ENCODE assay signal across 13 mouse cellular contexts in the genomic region with DNA sequence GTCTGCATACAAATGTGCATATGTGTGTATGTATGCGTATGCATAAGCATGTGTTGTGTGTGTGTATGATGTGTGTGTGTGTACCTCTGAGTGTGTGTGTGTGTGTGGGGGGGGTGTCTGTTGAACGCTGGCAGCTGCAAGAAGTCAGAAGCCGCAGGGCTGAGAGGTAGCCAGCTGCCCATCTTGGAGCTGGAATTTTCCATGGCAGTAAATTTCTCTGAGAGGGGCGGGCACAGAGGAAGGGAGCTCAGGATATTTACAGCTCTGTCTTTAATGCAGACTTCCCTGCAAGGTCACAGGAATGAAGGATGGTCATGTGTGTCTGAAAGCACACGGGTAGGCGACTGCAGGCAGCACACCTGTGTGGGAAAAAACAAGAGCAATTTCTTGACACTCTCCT. TPM values are rescaled to one million over a fixed set of nuclear protein-coding genes. Genes with fewer than 3 reads are reported as not detected.
DNase-seq lines count a peak whose midpoint lies in the region; ATAC-seq and TF ChIP-seq lines count a peak whose summit lies in the region.
"Had no signal": no experiment of that assay in that cellular context is flagged by ENCODE, and none has a peak within 500 bp of the region (broad histone marks: within the 10 kb centered on the region; RNA-seq: fewer than 3 reads in every experiment).

No protein-coding gene starts in this region.

- no peak for TF ChIP-seq POLR2A in myocyte (IDR thresholded peaks at IDR 0.05; ENCODE audit: insufficient read length, low read depth)

- H3K36me3 ChIP-seq in forebrain, embryonic 15.5 days = no peaks in the 10 kb centered on the region
- H3K36me3 ChIP-seq in forebrain, embryonic 10.5 days (replicated peaks) = no peaks in the 10 kb centered on the region
- no peaks in the 10 kb centered on the region for H3K36me3 ChIP-seq in hindbrain, embryonic 16.5 days (ENCODE audit: control insufficient read depth, insufficient read depth, low read length)
- no peaks in the 10 kb centered on the region for H3K36me3 ChIP-seq in kidney, postnatal 0 days (ENCODE audit: insufficient read depth, low read length)
- H3K36me3 ChIP-seq in myocyte (ENCODE audit: control insufficient read depth, insufficient read depth) = no peaks in the 10 kb centered on the region
- H3K36me3 ChIP-seq: liver, embryonic 12.5 days had no signal

- no peaks in the 10 kb centered on the region for H3K27me3 ChIP-seq in forebrain, embryonic 15.5 days
- peaks cover 54% of the 10 kb centered on the region for H3K27me3 ChIP-seq in forebrain, embryonic 10.5 days (ENCODE audit: poor library complexity, severe bottlenecking)
- no peaks in the 10 kb centered on the region for H3K27me3 ChIP-seq in hindbrain, embryonic 16.5 days (replicated peaks; ENCODE audit: control insufficient read depth, insufficient read depth, low read length)
- no peaks in the 10 kb centered on the region for H3K27me3 ChIP-seq in kidney, postnatal 0 days (ENCODE audit: insufficient read depth, low read length)
- H3K27me3 ChIP-seq in myocyte (ENCODE audit: control insufficient read depth, insufficient read depth, insufficient read length) = no peaks in the 10 kb centered on the region

- H3K79me2 ChIP-seq in myocyte (ENCODE audit: control insufficient read depth, insufficient read depth) = no peaks in the 10 kb centered on the region

- DNase-seq in forebrain, embryonic 10.5 days (ENCODE audit: extremely low spot score, low spot score) = no peak
- DNase-seq in kidney, postnatal 0 days (ENCODE audit: low spot score) = peak; percentile 65
- no peak for DNase-seq in thymus, postnatal 36 days
- no peak for DNase-seq in right cerebral cortex, adult 18-20 months
- DNase-seq: lung, postnatal 14 days; thymus, postnatal 14 days had no signal

- WGBS in forebrain, embryonic 15.5 days = 71% methylated on average over 6 of the region's 6 CpGs
- WGBS in forebrain, embryonic 10.5 days = 72% methylated on average over 6 of the region's 6 CpGs
- 49% methylated on average over 6 of the region's 6 CpGs for WGBS in hindbrain, embryonic 16.5 days
- WGBS in kidney, postnatal 0 days = 19% methylated on average over 6 of the region's 6 CpGs

- H3K4me3 ChIP-seq in forebrain, embryonic 15.5 days = no peak overlapping the region
- no peak overlapping the region for H3K4me3 ChIP-seq in forebrain, embryonic 10.5 days
- no peak overlapping the region for H3K4me3 ChIP-seq in hindbrain, embryonic 16.5 days (ENCODE audit: low read length)
- no peak overlapping the region for H3K4me3 ChIP-seq in kidney, postnatal 0 days (replicated peaks; ENCODE audit: low read depth, low read length)
- H3K4me3 ChIP-seq in myocyte = no peak overlapping the region
- H3K4me3 ChIP-seq: liver, embryonic 12.5 days had no signal

- H3ac ChIP-seq in myocyte (ENCODE audit: control insufficient read depth, insufficient read length) = no peak overlapping the region

- H3K9ac ChIP-seq in forebrain, embryonic 15.5 days (replicated peaks) = no peak overlapping the region
- H3K9ac ChIP-seq in hindbrain, embryonic 16.5 days (ENCODE audit: low read depth, low read length) = peak overlapping the region; percentile 41; the same call in 1 of the 2 replicates
- H3K9ac ChIP-seq in kidney, postnatal 0 days (ENCODE audit: low read depth, low read length) = no peak overlapping the region
- H3K9ac ChIP-seq: liver, embryonic 12.5 days had no signal

- no peak for ATAC-seq in forebrain, embryonic 15.5 days (replicated peaks)
- no peak for ATAC-seq in hindbrain, embryonic 16.5 days
- no peak for ATAC-seq in kidney, postnatal 0 days (replicated peaks; ENCODE audit: low FRiP score, low read depth)
- ATAC-seq in frontal cortex, adult (ENCODE audit: low TSS enrichment) = no peak
- ATAC-seq: activated CD4-positive, CD25-positive, alpha-beta regulatory T cell, adult 4 months; liver, embryonic 12.5 days had no signal

- H3K4me1 ChIP-seq in forebrain, embryonic 15.5 days = peaks cover 12% of the 10 kb centered on the region
- H3K4me1 ChIP-seq in forebrain, embryonic 10.5 days = peaks cover 39% of the 10 kb centered on the region
- peaks cover 7% of the 10 kb centered on the region for H3K4me1 ChIP-seq in hindbrain, embryonic 16.5 days (ENCODE audit: control insufficient read depth, insufficient read depth, low read depth, low read length)
- peaks cover 6% of the 10 kb centered on the region; the same call in 1 of the 2 replicates for H3K4me1 ChIP-seq in kidney, postnatal 0 days (replicated peaks; ENCODE audit: insufficient read depth, low read length)
- H3K4me1 ChIP-seq: liver, embryonic 12.5 days had no signal

- no peaks in the 10 kb centered on the region for H3K9me3 ChIP-seq in forebrain, embryonic 15.5 days
- no peaks in the 10 kb centered on the region for H3K9me3 ChIP-seq in forebrain, embryonic 10.5 days
- H3K9me3 ChIP-seq in hindbrain, embryonic 16.5 days (ENCODE audit: control insufficient read depth, low read length) = no peaks in the 10 kb centered on the region
- no peaks in the 10 kb centered on the region for H3K9me3 ChIP-seq in kidney, postnatal 0 days (replicated peaks; ENCODE audit: low read length)
- H3K9me3 ChIP-seq: liver, embryonic 12.5 days had no signal

- no peak for TF ChIP-seq CTCF in kidney, postnatal 0 days (IDR thresholded peaks at IDR 0.05; ENCODE audit: low read depth)

- H3K4me2 ChIP-seq in forebrain, embryonic 15.5 days (replicated peaks) = no peak overlapping the region
- no peak overlapping the region for H3K4me2 ChIP-seq in hindbrain, embryonic 16.5 days (ENCODE audit: low read length)
- no peak overlapping the region for H3K4me2 ChIP-seq in kidney, postnatal 0 days (ENCODE audit: low read length)
- peak overlapping the region; percentile 59 for H3K4me2 ChIP-seq in myocyte (ENCODE audit: low read depth)
- H3K4me2 ChIP-seq: liver, embryonic 12.5 days had no signal

- H3K27ac ChIP-seq in forebrain, embryonic 15.5 days (replicated peaks) = 0 out of 2 replicates have a peak overlapping the region, but pooled peaks have one; percentile 14
- no peak overlapping the region for H3K27ac ChIP-seq in forebrain, embryonic 10.5 days
- H3K27ac ChIP-seq in hindbrain, embryonic 16.5 days (ENCODE audit: low read depth, low read length) = no peak overlapping the region
- no peak overlapping the region for H3K27ac ChIP-seq in kidney, postnatal 0 days
- H3K27ac ChIP-seq: liver, embryonic 12.5 days had no signal

TF ChIP-seq in myocyte, 11 proteins besides CTCF, POLR2A, EP300 and RAD21:
- TF ChIP-seq E2F4 (IDR thresholded peaks at IDR 0.05; ENCODE audit: insufficient read depth) (no peak), CEBPB (IDR thresholded peaks at IDR 0.05; ENCODE audit: insufficient read depth, poor library complexity, severe bottlenecking) (no peak), MYOD1 (IDR thresholded peaks at IDR 0.05; ENCODE audit: control insufficient read depth in 1 of 3, insufficient read length in 2 of 3, low read depth in 2 of 3) (peak in 2 of 3 experiments; percentile 77), USF1 (IDR thresholded peaks at IDR 0.05; ENCODE audit: low read depth) (no peak), TCF3 (IDR thresholded peaks at IDR 0.05; ENCODE audit: insufficient read length, low read depth) (no peak), SRF (IDR thresholded peaks at IDR 0.05; ENCODE audit: control insufficient read depth, insufficient read length, low read depth) (peak; percentile 20), TCF12 (IDR thresholded peaks at IDR 0.05; ENCODE audit: insufficient read depth, poor library complexity, severe bottlenecking) (no peak), MYOG (IDR thresholded peaks at IDR 0.05; ENCODE audit: control insufficient read depth in 1 of 3, insufficient read depth in 1 of 3, insufficient read length in 2 of 3, low read depth in 2 of 3) (peak in 2 of 3 experiments; percentile 32 to 61)

RNA-seq across cellular contexts. Expression of gene Gm11733, which starts 38.5 kb away (rescaled TPM):
- 0.28 TPM in 1 of 2 replicates, not detected in the other for polyA plus RNA-seq in forebrain, embryonic 15.5 days (2015; fragmentation: Nextera tagmentation; extraction: Ambion mirVana)
- not detected in 2 replicates for polyA plus RNA-seq in forebrain, embryonic 10.5 days (2016; fragmentation: Nextera tagmentation; extraction: Ambion mirVana)
- 0.06 TPM in 2 replicates for polyA plus RNA-seq in hindbrain, embryonic 16.5 days (2015; fragmentation: Nextera tagmentation; extraction: Ambion mirVana)
- polyA plus RNA-seq in kidney, postnatal 0 days (2015; fragmentation: Nextera tagmentation; extraction: Ambion mirVana) = not detected in 2 replicates
- not detected for polyA plus RNA-seq in myocyte (2012; fragmentation: generic; extraction: Trizol)
- polyA plus RNA-seq: liver, embryonic 12.5 days; stomach, embryonic 14.5 days had no signal
